Mouse (Mus musculus) urinary bladder, postnatal 4 days (tissue): ENCODE results near the gene Rusc2.

Experiments
- DNase-seq, 2 experiments: peaks; one replicate each; pipeline ENCODE4 v3.0.0; 2021 to 2022; ENCODE audit warnings: low spot score in 2 of 2

Gene Rusc2

DNA sequence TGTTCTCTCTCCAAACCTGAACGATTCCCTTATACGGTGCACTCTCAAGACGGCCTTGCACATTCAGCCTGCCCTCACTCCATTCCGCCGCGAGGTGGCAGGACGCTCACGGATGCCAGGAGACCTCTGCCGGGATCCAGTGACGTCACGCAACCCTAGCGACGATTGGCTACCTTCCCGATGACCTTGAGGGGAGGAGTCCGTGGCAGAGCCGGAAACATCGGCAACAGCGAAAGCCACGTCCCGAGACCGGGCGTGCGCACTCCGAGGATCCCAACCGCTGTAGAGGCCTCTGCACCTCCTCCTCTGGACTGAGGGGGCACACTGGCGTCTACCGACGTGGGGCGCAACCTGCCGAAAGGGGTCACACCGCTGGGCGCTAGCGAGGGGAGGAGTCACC lies 60.3 kb downstream of the Rusc2 start:
- peak; percentile 99 to 100 for DNase-seq

GRCm38 (mm10) chr4:43442456-43443361 lies 60.9 kb downstream of the Rusc2 start:
- peak; percentile 73 to 75 for DNase-seq

GRCm38 (mm10) chr4:43443511-43443910 lies 61.7 kb downstream of the Rusc2 start:
- DNase-seq: peak in 1 of 2 experiments; percentile 60

- DNase-seq: peak in 1 of 2 experiments; percentile 61
Observed at GRCm38 (mm10) chr4:43447251-43447650, 65.5 kb downstream of the Rusc2 start.

- no peak for DNase-seq
Observed at GRCm38 (mm10) chr4:43448554-43448953, 66.8 kb downstream of the Rusc2 start.

- no peak for DNase-seq
Observed at GRCm38 (mm10) chr4:43452315-43452714, 70.5 kb downstream of the Rusc2 start.

- DNase-seq: no peak
Observed at GRCm38 (mm10) chr4:43453413-43453812, 71.6 kb downstream of the Rusc2 start.

GRCm38 (mm10) chr4:43454041-43454836 lies 72.5 kb downstream of the Rusc2 start, which contains the start of gene Cd72:
Gene Cd72, minus strand, starts transcription at chr4:43454628.
- no peak for DNase-seq

DNA sequence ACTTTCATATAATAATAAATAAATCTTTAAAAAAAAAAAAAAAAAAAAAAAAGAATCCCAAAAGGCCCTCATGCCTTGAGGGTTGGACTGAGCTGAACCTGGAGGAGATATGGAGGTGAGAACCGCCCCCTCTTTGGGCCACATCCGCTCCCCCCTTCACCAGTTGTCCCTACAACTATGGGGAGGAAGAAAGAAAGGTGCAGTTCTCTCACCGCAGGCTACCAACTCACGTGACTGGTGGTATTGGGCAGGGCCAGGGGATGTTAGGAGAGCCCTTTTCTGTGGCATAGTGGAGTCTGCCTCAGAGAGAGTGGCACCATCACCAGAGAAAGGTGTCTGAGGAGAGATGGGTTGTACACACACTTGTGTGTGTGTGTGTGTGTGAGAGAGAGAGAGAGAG lies 74.7 kb downstream of the Rusc2 start:
- DNase-seq: no peak

GRCm38 (mm10) chr4:43457124-43457523 lies 75.3 kb downstream of the Rusc2 start:
- DNase-seq: no peak

GRCm38 (mm10) chr4:43463102-43463501 lies 81.3 kb downstream of the Rusc2 start:
- DNase-seq: no peak

DNA sequence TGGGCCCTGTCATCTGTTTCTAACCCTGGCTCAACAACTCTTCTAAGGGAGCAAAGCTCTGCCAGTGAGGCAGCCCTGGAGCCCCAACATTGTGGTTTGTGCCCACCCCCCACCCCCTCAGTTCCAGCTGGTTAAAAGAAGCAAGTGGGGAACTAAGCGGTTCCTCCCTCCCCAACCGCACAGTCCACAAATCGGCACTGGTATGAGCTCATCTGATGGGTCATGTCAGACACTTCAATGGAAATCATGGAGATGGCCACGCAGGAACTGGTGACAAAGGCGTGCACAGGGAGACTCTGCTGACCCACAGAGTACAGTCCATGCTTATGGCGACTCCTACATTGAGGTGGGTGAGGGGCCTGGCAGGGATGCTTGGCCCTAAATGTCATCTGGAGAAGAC lies 84.2 kb downstream of the Rusc2 start:
- no peak for DNase-seq

DNA sequence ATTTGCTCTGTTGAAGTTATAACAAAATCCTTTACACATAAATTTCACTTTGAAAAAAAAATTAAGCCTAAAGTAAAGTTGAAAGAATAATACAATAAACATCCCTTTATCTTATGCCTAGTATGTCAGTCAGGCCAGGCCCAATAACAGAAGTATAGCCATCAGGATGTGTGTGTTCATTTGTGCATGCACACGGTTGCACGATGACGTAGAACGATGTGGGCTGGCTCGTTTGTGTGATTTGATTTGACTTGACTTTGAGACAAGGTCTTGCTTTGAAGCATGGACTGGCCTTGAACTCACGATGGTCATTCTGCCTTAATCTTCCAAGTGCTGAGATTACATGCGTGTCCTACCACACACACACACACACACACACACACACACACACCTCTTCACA lies 85.1 kb downstream of the Rusc2 start:
- DNase-seq: no peak

- no peak for DNase-seq
Observed at GRCm38 (mm10) chr4:43470301-43470700, 88.5 kb downstream of the Rusc2 start.

DNA sequence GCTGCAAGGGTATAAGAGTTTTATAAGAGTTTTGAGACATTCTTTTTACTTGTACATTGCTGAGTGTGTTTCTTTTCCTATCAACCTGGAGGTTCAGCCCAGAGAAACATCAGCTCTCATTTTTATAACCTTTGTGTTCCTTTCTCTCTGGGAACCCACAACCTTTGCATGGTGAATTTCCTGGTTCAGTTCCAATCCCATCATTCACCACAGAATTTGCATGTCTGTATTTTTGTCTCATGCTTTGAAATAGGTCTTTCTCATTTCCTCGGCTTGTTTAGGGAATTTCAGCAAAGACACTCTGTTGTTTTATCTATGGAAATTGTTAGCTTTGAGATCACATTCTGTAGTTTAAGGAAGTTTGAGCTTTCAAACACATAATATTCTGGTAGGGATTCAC lies 91.9 kb downstream of the Rusc2 start:
- no peak for DNase-seq

DNA sequence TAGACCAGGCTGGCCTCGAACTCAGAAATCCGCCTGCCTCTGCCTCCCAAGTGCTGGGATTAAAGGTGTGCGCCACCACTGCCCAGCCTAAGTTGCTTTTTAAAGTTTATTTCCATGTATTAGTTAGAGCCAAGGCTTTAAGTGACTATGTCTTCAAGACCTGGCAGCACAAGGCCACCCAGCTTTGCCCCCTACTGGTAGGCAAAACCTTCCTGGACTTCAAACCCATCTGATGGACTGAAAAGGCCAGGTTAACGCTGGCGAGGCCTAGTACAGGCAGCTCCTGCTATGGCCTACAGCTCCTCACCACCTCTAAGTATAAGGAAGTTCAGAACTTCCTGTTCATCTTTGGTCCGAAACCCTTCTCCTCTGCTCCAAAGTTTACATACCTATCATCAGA lies 94.8 kb downstream of the Rusc2 start:
- no peak for DNase-seq
